Mouse (Mus musculus) frontal cortex, postnatal 14 days (tissue): ENCODE results near the gene Parm1.

Experiments
- DNase-seq, 2 experiments: peaks; one replicate each; pipeline ENCODE4 v3.0.0; 2022; ENCODE audit warnings: low spot score in 2 of 2

Parm1 gene

GRCm38 (mm10) chr5:91574211-91574610, 56.8 kb downstream of the Parm1 start:
- no peak for DNase-seq

GRCm38 (mm10) chr5:91578924-91579323, 61.5 kb downstream of the Parm1 start:
- no peak for DNase-seq

- DNase-seq, result no peak
These were observed 64.4 kb downstream of the Parm1 start for GRCm38 (mm10) chr5:91581799-91582198.

- no peak for DNase-seq
These were observed 68.8 kb downstream of the Parm1 start for GRCm38 (mm10) chr5:91586206-91586605.

- no peak for DNase-seq
These were observed 76.7 kb downstream of the Parm1 start for GRCm38 (mm10) chr5:91594083-91594482.

DNA sequence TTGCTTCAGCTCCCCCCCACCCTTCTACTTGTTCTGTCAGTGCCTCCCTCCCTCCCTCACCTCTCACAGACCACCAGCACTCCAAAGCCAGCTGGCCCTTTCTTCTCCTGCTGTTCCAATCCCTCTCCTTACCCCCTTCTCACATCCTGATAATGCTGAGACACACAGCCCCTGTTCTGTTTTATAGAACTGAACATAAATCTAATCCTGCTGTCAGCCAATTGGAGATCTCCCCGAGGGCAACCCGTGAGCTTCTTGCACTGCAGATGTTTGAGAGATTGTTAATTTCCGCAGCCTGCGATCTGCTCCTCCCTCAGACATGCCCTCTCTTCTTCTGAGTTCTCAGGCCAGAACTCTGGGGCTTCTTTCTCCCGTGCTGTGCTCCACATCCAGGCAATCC, 79.8 kb downstream of the Parm1 start:
- no peak for DNase-seq

GRCm38 (mm10) chr5:91599801-91600200, 82.4 kb downstream of the Parm1 start:
- DNase-seq, result no peak

GRCm38 (mm10) chr5:91603347-91603746, 85.9 kb downstream of the Parm1 start:
- DNase-seq, result no peak

GRCm38 (mm10) chr5:91603787-91604439, 86.5 kb downstream of the Parm1 start:
- no peak for DNase-seq

DNA sequence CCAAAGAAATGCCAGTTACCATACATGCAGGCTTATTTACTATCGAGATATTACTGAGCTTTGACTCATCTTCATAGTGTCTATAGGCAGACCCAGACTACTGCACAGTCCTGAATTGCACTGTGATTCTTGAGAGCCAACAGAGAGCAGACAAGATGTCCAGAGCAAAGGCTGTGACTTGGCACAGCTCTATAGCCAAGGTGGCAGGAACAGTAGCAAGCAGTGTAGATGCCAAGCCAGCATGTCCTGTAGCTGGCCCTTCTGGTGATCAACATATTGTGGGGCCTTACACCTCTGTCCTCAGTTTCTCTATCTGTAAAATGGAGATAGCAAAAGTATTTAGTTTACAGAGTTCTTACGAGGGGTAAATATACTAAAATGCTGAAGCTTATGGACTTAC, 89.8 kb downstream of the Parm1 start:
- DNase-seq, result no peak

GRCm38 (mm10) chr5:91607841-91608240, 90.4 kb downstream of the Parm1 start:
- no peak for DNase-seq

DNA sequence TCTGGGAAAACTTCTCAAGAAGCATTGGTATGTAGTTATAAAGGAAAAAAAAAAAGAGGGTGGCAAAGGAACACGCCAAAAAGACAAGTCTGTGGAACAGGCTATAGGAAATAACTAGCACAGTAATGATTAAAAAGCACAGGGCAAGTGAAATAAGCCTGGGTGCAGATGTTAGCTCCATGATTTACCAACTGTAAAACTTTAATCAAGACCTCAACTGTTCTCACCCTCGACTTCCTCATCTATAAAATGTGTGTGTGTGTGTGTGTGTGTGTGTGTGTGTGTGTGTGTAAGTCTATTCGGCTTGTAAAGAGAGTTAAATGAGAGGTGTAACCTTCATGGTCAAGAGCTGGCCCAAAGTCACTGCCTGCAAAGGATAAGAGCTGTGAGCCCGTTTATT, 91.6 kb downstream of the Parm1 start:
- DNase-seq, result no peak

- DNase-seq, result no peak
These were observed 92.3 kb downstream of the Parm1 start for GRCm38 (mm10) chr5:91609511-91610300.

GRCm38 (mm10) chr5:91610499-91610898, 93.1 kb downstream of the Parm1 start:
- no peak for DNase-seq

DNA sequence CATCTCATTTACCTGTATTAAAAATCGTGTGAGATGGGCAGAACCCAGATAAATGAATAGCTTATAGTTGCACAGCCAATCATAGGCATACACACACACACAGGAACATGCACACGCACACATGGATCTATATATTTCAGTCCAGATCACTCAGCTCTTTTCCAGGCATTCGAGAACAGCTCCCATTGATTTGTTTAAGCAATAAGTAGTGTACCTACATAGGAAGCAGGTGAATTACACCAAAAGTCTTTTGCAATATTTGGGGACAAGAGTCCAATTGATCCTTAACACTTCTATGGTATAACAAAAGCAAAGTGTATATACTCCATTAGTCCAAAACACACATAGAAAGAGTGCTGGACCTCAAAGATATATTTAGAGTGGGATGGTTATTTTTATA, 94.2 kb downstream of the Parm1 start:
- DNase-seq, result no peak

GRCm38 (mm10) chr5:91617331-91618233, 100.2 kb downstream of the Parm1 start:
- no peak for DNase-seq

- DNase-seq, result no peak
These were observed 101.3 kb downstream of the Parm1 start for GRCm38 (mm10) chr5:91618661-91619173.

DNA sequence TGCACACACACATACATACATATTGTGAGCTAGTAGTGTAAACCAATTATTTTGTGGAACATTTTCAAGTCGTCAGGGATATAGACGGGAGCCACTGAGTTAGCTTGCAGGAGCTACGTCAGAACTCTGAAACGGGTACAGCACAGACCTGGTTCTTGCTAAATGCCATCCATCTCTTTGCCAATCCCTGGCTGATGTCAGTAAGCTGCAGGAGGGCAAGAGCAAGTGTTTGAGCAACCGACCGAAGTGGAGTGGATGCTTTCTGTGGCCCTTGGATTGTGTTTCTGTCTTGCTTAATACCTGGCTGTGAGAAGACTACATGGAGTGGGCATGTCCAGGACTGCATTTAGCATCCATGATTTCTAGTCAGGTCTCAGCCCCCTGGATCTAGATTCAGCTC, 103.8 kb downstream of the Parm1 start:
- no peak for DNase-seq

GRCm38 (mm10) chr5:91626823-91627222, 109.4 kb downstream of the Parm1 start:
- no peak for DNase-seq

DNA sequence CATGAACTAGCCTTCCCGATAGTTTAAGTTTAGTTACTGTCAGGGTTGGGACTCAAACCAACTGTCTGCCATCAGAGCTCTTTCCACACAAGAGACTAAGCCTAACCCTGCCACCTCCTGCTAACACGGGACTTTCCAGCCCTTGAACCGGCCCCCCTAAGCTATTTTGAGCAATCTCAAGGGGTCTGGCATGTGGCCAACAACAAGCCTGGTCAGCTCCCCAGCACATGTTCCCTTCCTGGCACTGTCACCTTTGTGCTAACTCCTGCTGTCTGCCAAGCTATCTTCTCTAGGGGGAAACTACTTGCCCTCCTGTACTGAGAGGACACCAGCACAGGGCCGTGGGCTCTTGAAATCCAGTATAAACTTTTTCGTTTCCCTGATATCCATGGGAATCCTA, 112.1 kb downstream of the Parm1 start:
- no peak for DNase-seq

- no peak for DNase-seq
These were observed 133.9 kb downstream of the Parm1 start for GRCm38 (mm10) chr5:91651330-91651729.
